Mouse (Mus musculus) brain, adult 2 months (tissue): Measurements from ENCODE around the gene Dll3.

Experiments
- DNase-seq: peaks from one replicate; pipeline ENCODE4 v3.0.0; 2011; ENCODE audit warnings: low read depth, low spot score

Dll3 gene

DNA sequence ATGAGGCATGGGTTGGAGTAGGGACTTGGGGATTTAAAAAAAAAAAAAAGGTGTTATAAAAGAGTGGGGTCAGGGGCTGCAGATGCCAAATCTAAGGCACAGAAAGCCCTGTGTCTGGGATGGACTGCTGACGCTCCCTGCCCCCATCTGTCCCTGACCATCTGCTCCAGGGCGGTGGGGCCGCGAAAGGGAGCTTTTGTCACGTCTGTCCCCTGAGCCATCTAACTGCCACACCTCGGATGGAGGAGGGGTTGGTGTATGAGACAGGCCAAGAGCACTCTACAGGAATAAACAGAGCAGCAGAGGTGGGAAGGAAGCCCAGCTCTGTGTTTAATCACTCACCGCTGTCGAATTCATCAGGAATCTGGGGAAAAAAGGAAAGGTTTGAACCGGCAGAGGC lies 7.7 kb upstream of the Dll3 start:
- no peak for DNase-seq

DNA sequence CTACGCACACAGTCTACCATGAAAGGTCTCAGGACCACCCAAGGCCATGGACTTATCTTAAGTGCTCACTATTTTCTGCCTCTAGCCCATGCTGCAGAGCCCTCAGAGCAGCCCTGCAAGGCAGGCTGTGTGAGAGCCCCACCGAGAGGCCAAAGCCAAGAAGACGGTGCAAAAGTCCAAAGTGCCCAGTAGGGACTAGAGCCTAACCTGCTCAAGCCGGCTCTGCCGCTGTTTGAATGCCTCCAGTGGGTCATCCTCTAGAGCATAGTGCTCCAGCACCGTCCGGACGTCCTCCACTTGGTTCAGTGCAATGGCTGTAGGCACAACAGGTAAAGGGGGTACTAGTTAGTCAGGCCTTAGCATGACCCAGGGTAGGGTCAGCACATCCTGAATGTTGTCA lies 4.2 kb upstream of the Dll3 start:
- DNase-seq = no peak

DNA sequence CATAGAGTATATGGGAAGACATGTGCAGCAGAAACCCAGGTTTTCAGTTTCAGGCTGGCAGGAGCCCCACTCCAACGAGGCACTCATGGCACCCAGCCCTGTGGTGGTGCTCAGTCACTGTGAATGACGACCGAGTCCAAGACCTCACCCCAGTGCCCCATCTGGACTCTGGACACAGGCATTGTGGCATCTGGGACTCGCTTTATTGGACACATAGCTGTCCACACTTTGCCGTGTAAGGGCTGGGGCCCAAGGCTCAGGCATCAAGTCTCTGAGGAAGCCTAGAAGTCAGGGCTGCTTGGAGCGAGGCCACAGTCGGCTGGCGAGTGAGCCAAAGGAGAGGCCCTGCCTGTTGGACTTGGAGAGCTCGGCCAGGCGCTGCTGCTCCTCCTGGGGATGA lies 3.6 kb upstream of the Dll3 start:
- no peak for DNase-seq

DNA sequence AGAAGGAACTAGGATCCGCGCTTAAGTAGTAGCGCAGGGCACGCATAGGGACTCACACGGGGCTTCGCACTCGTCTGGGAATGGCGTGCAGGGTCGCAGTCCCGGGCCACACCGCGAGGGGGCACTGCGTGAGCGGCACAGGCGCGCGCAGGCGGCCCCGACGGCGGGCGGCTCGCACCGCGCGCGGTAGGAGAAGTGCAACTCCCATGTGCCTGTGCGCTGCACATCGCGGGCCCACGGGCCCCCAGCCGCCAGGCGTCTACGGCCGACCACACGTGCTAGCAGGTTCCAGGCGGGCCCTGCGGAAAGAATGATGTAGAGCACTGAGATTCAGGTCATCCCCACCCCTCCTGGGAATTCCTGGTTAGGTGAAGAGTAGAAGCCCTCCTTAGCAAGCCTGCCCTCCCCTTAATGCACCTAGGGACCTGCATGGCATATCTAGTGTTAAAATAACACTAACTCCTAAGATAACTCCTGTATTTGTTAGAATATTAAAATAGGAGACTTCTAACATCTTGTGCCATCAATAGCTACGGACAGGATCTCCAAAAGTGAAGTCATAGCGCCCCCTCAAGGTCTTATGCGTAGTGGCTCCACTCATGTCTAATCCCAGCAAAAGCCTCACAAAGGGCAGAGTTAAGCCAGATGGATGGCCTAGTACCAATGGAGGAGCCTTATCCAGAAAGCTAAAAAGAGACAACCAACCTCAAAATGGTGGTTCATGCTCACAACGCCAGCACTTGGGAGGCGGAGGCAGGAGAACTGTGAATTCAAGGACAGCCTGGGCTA lies 3.0 kb downstream of the Dll3 start:
- DNase-seq = peak; percentile 89

DNA sequence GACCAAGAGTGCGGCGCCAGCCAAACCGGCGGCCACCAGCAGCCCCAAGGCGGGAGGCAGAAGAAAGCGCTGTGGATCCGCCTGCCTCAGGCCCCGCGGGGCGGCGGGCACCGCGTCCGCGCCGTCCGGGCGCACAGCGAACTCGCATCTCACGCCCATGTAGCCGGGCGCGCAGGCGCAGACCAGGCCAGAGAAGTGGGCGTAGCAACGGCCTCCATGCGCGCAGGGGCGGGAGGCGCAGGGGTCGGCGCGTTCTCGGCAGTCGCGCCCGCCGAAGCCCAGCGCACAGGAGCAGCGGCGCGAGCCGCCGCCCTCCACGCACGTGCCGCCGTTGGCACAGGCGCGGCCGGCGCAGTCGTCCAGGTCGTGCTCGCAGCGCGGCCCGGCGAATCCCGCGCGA lies 7.6 kb downstream of the Dll3 start:
- DNase-seq = peak; percentile 79

DNA sequence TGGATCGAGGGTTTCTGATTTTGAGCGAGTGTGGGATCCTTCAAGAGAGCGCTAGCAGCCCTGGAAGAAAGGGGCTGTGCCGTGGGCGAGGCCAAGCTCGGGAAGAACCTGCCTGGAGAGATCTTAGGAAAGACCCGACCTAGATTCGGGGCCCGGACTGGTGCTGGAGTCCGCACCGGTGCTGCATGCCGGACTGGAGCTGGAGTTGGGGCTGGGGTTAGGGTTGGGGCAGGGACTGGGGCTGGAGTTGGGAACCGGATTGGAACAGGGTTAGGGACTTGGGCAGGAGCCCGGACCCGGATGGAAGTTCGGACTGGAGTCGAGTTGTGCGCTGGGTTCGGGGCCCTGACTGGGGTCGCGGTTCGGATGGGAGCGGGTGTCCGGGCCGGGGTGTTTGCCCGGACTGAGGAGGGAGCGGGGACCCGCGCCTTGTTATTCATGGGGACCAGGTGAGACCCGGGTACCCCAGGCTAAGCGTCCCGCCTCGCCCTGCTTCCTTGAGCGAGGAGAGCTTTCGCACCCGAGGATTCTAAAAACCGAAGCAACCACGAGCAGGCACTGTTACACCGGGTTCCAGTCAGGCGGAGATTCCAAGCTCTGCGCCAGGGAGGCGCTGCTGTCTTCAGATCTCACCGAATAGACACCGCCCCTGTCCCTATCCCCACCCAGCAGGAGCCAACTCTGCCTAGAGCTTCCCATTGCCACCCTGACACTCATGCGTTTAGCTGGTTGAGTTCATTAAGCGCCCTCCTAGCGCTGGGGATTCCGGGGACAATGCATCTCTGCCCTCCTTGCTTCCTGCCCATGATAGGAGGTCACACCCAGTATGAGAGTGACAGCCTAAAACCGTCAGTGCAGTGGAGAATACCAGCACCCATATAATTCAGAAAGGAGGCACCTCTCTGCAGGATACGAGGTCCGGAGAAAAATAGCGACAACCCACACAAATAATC lies 11.1 kb downstream of the Dll3 start, which contains the start of gene Selenov:
TSS of gene Selenov (minus strand) at position 549 of the 953 bp plus-strand sequence.
- DNase-seq = peak; percentile 79

DNA sequence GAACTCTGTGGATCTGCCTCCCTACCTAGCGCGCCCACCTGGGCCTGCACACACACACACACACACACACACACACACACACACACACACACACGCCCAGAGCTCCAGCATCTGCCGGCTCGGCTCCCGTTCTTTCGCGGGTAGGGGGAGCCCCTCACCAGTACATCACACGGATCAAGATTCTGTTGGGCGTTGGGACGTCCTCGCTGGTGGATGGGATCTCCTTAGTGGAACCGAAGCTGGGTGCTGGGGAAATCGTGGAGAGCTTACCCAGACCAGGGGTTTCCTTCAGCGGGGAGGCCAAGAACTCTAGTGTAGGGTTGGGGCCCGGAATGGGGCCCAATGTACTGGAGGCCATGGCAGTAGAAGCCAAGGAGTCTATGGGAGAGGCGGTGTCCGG lies 11.9 kb downstream of the Dll3 start:
- peak; percentile 11 for DNase-seq

DNA sequence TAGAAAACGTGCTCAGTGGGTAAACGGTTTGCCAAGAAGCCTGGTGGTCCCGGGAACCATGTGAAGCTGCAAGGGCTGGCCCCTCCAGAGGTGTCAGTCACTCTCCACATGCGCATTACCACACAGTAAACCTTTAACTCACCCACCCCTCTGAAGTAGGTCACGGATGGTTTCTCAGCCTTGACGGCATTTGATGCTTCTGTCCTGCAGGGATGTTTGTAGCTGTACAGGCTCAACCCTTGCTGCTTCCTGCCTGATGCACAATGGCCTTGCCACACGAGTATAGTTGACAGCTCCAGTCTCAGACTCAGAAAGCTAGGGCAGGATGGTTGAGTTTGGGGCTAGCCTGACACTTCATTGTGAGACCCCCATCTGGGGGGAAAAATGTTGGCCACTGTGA lies 21.4 kb downstream of the Dll3 start:
- no peak for DNase-seq

DNA sequence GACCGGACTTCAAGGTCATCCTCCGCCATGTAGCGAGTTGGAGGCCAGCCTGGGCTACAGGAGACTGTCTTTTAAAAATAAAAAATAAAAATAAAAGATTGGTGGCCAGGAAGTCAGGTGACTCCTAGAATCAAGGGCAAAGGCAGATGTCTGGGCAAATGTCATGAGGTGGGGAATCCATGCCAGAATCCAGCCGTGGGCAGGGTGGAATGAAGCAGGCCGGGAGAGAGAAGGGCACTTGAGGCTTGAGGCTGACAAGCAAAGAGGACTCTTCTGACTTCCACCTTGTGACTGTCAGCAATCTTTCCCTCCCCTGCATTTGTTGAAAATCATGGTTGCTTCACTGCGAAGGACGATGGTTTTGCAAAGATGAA lies 23.8 kb downstream of the Dll3 start:
- DNase-seq = no peak

DNA sequence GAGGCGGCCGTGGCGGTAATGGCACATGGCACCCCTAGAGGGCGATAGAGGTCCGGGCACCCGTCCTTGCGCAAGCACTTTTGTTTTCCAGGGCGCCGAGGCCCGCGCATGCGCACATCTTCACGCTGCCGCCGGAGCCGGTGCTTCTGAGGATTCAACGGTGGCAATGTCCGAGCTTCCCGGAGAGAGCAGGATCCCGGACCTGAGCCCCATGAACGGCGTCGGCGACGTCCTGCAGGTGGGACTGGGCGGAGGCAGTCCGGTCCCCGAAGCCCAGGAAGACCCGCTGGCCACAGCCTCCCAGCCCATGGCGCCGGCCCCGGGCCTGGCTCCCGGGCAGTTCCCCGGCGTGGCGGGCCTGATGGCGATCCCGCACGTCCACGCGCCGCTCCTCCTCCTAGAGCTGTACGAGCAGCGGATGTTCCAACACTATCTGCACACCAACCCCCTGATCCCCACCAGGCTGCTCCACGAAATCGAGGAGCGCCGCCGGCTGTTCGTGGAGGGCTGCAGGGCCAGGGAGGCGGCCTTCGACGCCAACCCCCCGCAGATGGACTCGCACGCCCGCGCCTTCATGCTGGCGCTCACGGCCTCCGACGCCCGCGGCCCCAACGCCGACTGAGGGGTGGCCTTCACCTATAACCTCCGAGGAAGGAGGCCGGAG lies 24.3 kb downstream of the Dll3 start, which contains the start of gene Eid2b:
TSS of gene Eid2b (plus strand) at position 125 of the 664 bp plus-strand sequence.
- peak; percentile 97 for DNase-seq

DNA sequence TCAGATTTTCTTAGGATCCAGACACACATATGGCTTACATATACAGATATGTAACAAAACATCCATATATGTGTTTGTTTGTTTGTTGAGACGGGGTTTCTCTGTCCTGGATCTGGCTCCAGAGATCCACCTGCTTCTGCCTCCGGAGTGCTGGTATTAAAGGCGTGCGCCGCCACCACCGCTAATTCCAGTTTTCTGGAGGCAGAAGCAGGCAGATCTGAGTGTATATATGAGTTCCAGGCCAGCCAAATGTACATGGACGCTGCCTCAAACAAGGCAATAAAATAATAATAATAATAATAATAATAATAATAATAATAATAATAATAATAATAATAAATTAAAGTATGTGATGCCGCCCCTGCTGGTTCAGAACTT lies 24.8 kb downstream of the Dll3 start:
- no peak for DNase-seq

DNA sequence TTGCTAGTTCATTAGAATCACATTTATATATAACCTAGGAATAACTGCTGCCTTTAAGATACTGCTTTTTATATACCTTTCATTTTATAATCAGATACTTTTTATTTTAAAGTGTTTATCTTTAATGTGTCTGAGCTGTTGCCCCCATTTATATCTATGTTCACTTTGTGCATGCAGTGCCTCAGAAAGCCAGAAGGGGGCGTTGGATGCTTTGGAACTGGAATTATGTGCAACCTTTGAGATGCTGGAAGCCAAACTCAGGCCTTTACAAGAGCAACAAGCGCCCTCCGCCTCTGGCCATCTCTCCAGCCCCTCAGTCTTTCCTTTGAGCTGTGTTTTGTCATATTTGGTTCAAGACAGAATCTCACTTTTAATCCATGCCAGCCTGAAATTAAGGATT lies 30.3 kb downstream of the Dll3 start:
- no peak for DNase-seq

DNA sequence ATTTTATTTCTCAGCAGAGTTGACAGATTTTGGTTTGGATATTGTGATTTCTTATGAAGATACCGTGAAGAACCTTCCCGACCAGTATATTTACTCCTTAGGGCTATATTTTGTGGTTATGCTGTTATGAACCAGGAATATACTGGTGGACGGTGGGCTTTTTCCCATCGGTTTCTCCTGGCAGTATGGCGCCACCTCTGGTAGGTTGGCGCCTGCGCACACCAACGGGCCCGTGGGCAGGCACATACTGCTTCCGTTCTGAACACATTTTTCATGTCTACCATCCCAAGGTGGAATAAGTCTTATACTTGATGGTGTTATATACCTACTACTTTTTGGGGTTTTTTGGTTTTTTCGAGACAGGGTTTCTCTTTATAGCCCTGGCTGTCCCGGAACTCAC lies 32.7 kb downstream of the Dll3 start:
- DNase-seq = no peak

DNA sequence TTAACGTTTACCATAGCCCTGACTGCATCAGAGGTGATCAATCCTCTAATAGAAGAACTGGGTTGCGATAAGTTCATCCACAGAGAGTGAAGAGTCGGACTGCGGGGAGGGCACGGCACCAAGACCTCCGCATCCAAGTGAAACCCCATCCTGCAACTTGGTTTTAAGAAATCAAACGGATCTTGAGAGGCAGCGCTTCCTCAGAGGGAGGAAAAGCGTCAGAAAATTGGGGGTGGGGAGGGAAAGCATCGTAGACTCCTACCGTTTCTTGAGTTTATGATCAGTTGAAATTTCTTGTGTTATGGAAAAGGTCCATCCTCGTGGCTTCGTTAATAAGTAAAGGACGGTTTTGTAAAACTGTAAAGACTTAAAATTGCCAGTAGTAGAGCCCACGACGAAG lies 33.5 kb downstream of the Dll3 start:
- DNase-seq = peak; percentile 21

DNA sequence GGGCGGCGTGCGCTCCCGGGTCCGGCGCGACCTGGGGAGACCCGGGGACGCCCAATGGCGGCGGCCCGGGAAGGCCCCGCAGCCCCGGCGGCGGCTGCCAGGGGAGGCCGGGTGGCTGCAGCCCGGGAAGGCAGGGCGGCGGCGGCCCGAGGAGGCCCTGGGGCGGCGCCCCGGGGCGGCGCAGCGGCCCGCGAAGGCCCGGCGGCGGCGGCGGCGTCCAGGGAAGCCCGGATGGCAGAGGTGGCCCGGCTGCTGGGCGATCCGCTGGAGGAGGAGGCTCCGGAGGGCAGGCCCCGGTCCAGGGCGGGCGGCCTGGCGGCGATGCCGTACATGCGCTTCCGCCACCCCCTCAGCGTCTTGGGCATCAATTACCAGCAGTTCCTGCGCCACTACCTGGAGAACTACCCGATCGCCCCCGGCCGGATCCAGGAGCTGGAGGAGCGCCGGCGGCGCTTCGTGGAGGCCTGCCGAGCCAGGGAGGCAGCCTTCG lies 34.0 kb downstream of the Dll3 start:
- peak; percentile 78 for DNase-seq

DNA sequence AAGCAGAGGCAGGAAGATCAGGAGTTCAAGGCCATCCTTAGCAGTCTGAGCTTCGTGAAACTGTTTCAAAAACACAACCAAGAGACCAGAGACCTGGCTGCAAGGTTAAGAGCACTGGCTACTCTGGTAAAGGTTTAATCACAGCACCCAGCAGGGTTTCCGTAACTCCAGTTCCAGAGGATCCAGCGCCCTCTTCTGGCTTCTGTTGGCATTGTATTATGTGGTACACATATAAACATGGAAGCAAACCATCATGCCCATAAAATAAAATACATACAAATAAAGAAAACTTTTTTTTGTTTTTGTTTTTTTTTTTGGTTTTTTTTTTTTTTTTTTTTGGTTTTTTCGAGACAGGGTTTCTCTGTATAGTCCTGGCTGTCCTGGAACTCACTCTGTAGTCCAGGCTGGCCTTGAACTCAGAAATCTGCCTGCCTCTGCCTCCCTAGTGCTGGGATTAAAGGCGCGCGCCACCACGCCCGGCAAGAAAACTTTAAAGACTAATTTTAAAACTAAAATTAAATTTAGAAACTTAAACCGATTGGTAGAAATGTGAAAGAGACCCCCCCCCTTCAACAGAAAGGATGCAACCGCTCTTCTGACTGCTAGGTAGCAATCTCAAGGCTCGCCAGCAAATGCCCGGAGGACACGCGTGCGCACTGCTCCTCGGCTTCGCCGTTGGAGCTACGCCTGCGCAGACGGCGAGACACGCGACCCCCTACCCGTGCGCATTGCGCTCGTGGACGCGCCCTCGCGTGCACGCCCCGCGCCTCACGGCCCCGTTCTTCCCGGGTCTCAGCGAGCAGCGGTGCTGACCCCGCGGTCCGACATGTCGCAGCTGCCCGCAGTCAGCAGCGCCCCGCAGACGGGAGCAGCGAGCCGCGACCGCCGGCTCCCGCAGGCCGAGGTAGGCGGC lies 34.7 kb downstream of the Dll3 start, which contains the start of gene Eid2:
TSS of gene Eid2 (plus strand) at position 753 of the 913 bp plus-strand sequence.
- peak; percentile 97 for DNase-seq

DNA sequence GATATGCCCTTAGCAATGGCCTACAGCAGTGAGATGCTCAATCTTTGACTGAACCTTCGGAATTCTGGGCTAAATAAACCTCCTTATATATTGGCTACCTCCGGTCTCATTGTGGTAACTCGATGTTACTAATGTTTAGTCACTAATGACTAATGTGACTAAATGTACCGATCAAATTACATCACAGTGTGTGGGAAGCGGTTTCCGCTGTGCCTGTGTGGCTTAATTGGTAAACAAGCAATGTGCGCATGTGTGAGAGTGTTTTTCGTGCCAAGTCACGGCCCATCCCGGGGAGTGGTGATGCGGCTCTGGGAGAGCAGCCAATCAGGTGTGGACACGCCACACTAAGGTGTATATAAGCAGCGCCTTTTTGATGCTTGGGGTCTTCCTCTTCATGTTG lies 36.6 kb downstream of the Dll3 start:
- DNase-seq = peak; percentile 18

DNA sequence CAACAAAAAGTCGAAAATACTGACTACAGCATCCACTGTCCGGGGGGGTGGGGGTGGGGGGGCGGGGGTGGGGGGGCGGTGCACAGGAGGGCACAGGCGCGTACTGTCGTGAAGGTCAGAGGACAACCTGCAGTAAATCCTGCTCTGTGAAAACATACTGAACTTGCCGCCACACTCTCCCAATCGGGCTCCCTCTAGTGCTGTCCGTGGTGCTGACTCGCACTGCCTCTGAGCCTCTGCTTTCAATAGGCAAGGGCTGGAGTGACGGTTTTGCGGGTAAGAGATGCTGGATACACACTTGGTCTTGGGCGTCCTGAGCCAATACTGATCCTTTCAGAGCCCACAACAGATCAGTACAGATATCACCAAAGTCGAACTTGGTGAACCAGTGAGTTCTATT lies 38.3 kb downstream of the Dll3 start:
- DNase-seq = peak; percentile 42

DNA sequence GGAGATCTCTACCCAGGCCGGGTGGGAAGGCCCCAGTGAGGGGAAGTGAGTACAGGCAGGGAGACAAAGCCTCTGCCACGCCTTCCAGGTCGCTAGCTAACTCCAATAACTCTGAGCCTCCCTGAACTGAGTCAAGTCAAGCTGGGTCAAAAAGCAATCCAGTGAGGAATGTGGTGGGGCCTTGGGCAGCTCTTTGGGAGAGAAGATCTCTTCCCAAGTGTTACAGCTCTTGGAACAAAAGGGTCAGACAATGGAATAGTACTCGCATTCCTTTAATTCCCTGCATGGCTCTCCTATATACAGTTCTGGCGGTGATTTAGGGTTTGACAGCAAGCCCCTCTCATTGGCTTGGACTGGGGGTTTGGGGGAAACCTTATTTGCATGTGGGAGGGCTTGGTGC lies 39.2 kb downstream of the Dll3 start:
- no peak for DNase-seq

DNA sequence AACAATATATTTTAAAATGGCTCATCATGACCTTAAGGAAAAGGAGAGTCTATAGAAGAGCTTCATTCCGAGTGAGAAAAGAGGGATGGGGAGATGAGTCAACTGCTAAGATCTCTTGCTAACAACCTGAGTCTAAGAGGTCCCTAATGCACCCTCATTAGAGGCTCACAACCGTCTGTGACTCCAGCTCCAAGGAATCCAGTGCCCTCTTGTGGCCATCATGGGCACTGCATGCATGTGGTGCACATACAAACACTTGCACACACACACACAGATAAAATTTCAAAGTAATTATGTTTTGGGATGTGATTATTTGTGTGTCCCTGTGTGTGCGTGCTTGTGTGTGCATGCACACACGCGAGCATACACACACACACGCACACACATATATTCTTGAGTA lies 46.6 kb downstream of the Dll3 start:
- DNase-seq = no peak

DNA sequence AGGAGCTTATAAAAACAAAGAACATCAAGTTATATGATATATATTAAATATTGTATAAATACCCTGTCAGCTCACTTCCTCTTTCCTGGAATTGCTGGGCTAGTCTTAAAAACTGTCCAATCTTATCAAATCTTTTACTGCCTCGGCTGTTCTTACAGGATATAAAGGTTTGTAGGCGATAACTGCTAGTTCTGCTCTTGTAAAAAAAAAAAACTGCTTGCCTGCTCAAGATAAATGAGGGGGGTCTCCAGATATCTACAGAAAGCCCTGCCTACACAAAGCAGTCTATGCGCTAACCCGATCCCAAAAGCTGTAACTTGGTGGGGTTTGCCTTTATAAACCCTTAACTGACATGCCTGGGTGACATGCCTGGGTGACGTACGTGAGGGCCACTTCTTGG lies 47.4 kb downstream of the Dll3 start:
- no peak for DNase-seq
